Mouse (Mus musculus) limb, embryonic 10.5 days (tissue): Measurements from ENCODE around the gene Slc9a4. TPM values are rescaled to one million over a fixed set of nuclear protein-coding genes. Genes with fewer than 3 reads are reported as not detected.
"Not testable (repeated sequence)": the region's sequence is repeated elsewhere in the genome, so short reads cannot be mapped to it uniquely, and the experiment has no call there.

Experiments used
- DNase-seq: peaks from one replicate; pipeline ENCODE4 v3.0.0-alpha.2; 2017; ENCODE audit warnings: low spot score
- H3K27ac ChIP-seq: fragments of 300-500 bp; sonication (generic); 2 replicates; pipeline ENCODE4 v1.5.1; 2016; ENCODE audit warnings: mild to moderate bottlenecking
- H3K27me3 ChIP-seq: fragments of 300-500 bp; sonication (generic); 2 replicates; pipeline ENCODE4 v1.6.1; 2016; ENCODE audit warnings: low read depth, mild to moderate bottlenecking; ENCODE audit not compliant: poor library complexity, severe bottlenecking
- H3K36me3 ChIP-seq: fragments of 300-500 bp; sonication (generic); 2 replicates; pipeline ENCODE4 v1.6.1; 2016; ENCODE audit warnings: mild to moderate bottlenecking, moderate library complexity
- H3K4me1 ChIP-seq: fragments of 300-500 bp; sonication (generic); 2 replicates; pipeline ENCODE4 v1.6.1; 2016
- H3K4me3 ChIP-seq: fragments of 300-500 bp; sonication (generic); 2 replicates; pipeline ENCODE4 v1.5.1; 2016; ENCODE audit warnings: mild to moderate bottlenecking, moderate library complexity
- H3K9me3 ChIP-seq: fragments of 300-500 bp; sonication (generic); replicated peaks from 2 replicates; pipeline ENCODE4 v1.6.1; 2016; ENCODE audit warnings: mild to moderate bottlenecking
- WGBS: fragments of 180-500 bp; shearing (Covaris S2); methylation state at CpG from one replicate; pipeline ENCODE4 v1.1.7; 2016; 5-methylcytosine and 5-hydroxymethylcytosine counted together
- polyA plus RNA-seq: library from polyadenylated mRNA; unstranded; fragments of >200 nt; fragmentation: Nextera tagmentation; extraction: Ambion mirVana; gene quantifications from 2 replicates; pipeline ENCODE4 v1.2.1, GENCODE M21; 2016

Slc9a4 gene
- polyA plus RNA-seq, 1 experiment from 2014 or later: not detected

GRCm38 (mm10) chr1:40659017-40659416 is 79.1 kb downstream of the Slc9a4 start:
- Histone ChIP-seq H3K27me3 (no peaks in the 10 kb centered on the region), H3K27ac (no peak overlapping the region), H3K36me3 (no peaks in the 10 kb centered on the region), H3K9me3 (no peaks in the 10 kb centered on the region), H3K4me3 (no peak overlapping the region), H3K4me1 (peaks cover 9% of the 10 kb centered on the region; the same call in 1 of the 2 replicates)
- DNase-seq: no peak
- WGBS: 62% methylated on average over 12 of the region's 12 CpGs

- H3K4me1 ChIP-seq: peaks cover 9% of the 10 kb centered on the region; the same call in 1 of the 2 replicates
- H3K36me3 ChIP-seq: no peaks in the 10 kb centered on the region
- no peak overlapping the region for H3K27ac ChIP-seq
- 74% methylated on average over 9 of the region's 9 CpGs for WGBS
- no peaks in the 10 kb centered on the region for H3K9me3 ChIP-seq
- H3K4me3 ChIP-seq: no peak overlapping the region
- no peaks in the 10 kb centered on the region for H3K27me3 ChIP-seq
- no peak for DNase-seq
Observed at GRCm38 (mm10) chr1:40659496-40659895, 79.6 kb downstream of the Slc9a4 start.

GRCm38 (mm10) chr1:40660838-40661237 is 81.0 kb downstream of the Slc9a4 start:
- Histone ChIP-seq H3K36me3 (no peaks in the 10 kb centered on the region), H3K27me3 (0 out of 2 replicates have a peak, but pooled peaks cover 8% of the 10 kb centered on the region), H3K4me1 (peaks cover 9% of the 10 kb centered on the region; the same call in 1 of the 2 replicates), H3K27ac (no peak overlapping the region), H3K4me3 (no peak overlapping the region), H3K9me3 (no peaks in the 10 kb centered on the region)
- no peak for DNase-seq
- 91% methylated on average over 6 of the region's 6 CpGs for WGBS

GRCm38 (mm10) chr1:40665401-40666370 is 85.8 kb downstream of the Slc9a4 start:
- Histone ChIP-seq H3K36me3 (no peaks in the 10 kb centered on the region), H3K27me3 (0 out of 2 replicates have a peak, but pooled peaks cover 9% of the 10 kb centered on the region), H3K9me3 (no peaks in the 10 kb centered on the region), H3K4me3 (no peak overlapping the region), H3K4me1 (peaks cover 4% of the 10 kb centered on the region; the same call in 1 of the 2 replicates), H3K27ac (no peak overlapping the region)
- no peak for DNase-seq
- 35% methylated on average over 12 of the region's 12 CpGs for WGBS

- H3K4me3 ChIP-seq, H3K9me3 ChIP-seq, H3K27me3 ChIP-seq, H3K27ac ChIP-seq, DNase-seq, H3K4me1 ChIP-seq, H3K36me3 ChIP-seq: not testable (repeated sequence)
- WGBS: 31% methylated on average over 3 of the region's 3 CpGs
Observed at GRCm38 (mm10) chr1:40667442-40667841, 87.6 kb downstream of the Slc9a4 start.

GRCm38 (mm10) chr1:40670025-40670424 is 90.1 kb downstream of the Slc9a4 start:
- no peak overlapping the region for H3K27ac ChIP-seq
- WGBS: 85% methylated on average over 3 of the region's 3 CpGs
- H3K4me3 ChIP-seq: no peak overlapping the region
- no peak for DNase-seq
- peaks cover 4% of the 10 kb centered on the region; the same call in 1 of the 2 replicates for H3K4me1 ChIP-seq
- H3K9me3 ChIP-seq: no peaks in the 10 kb centered on the region; the same call in 1 of the 2 replicates
- H3K27me3 ChIP-seq: 0 out of 2 replicates have a peak, but pooled peaks cover 9% of the 10 kb centered on the region
- no peaks in the 10 kb centered on the region for H3K36me3 ChIP-seq

GRCm38 (mm10) chr1:40671490-40671889 is 91.6 kb downstream of the Slc9a4 start:
- Histone ChIP-seq H3K36me3 (no peaks in the 10 kb centered on the region), H3K4me3 (no peak overlapping the region), H3K27me3 (no peaks in the 10 kb centered on the region), H3K4me1 (peaks cover 4% of the 10 kb centered on the region; the same call in 1 of the 2 replicates), H3K9me3 (no peaks in the 10 kb centered on the region; the same call in 1 of the 2 replicates), H3K27ac (no peak overlapping the region)
- 93% methylated on average over 4 of the region's 4 CpGs for WGBS
- DNase-seq: no peak

GRCm38 (mm10) chr1:40677306-40677705 is 97.4 kb downstream of the Slc9a4 start:
- Histone ChIP-seq H3K9me3 (no peaks in the 10 kb centered on the region), H3K36me3 (no peaks in the 10 kb centered on the region), H3K27ac (no peak overlapping the region), H3K4me3 (no peak overlapping the region), H3K27me3 (peaks cover 53% of the 10 kb centered on the region), H3K4me1 (peaks cover 19% of the 10 kb centered on the region)
- DNase-seq: no peak
- WGBS: 46% methylated on average over 5 of the region's 5 CpGs

Other genes starting within 250 kb of the Slc9a4 start
- 0.15 TPM in 1 of 2 replicates, not detected in the other for gene Il1rl1, start 150.5 kb upstream of the Slc9a4 start, polyA plus RNA-seq
- gene Il18r1, start 114.5 kb upstream of the Slc9a4 start, polyA plus RNA-seq: not detected in 2 replicates
- gene Il18rap, start 64.7 kb upstream of the Slc9a4 start, polyA plus RNA-seq: 0.24 and 0.31 TPM in 2 replicates
- gene Slc9a2, start 100.5 kb downstream of the Slc9a4 start, polyA plus RNA-seq: not detected in 2 replicates
- 2.1 and 3.4 TPM in 2 replicates for gene Mfsd9, start 210.6 kb downstream of the Slc9a4 start, polyA plus RNA-seq
- gene Tmem182, start 225.5 kb downstream of the Slc9a4 start, polyA plus RNA-seq: 0.09 TPM in 1 of 2 replicates, not detected in the other